Mouse (Mus musculus) ES-CJ7 (cell line): ENCODE measurements around the gene C330021F23Rik.

Source experiments
- DNase-seq: peaks from one replicate; pipeline ENCODE4 v3.0.0; 2011; ENCODE audit warnings: low read depth, low spot score

C330021F23Rik gene

GRCm38 (mm10) chr8:3567641-3568371, at the start of gene C330021F23Rik:
Gene C330021F23Rik (plus strand): TSS chr8:3567990.
- peak; percentile 92 for DNase-seq

GRCm38 (mm10) chr8:3522007-3522697, 45.6 kb upstream of the C330021F23Rik start:
- DNase-seq: no peak

GRCm38 (mm10) chr8:3530816-3531215, 37.0 kb upstream of the C330021F23Rik start:
- no peak for DNase-seq

- no peak for DNase-seq
Measured at GRCm38 (mm10) chr8:3531936-3532335, 35.9 kb upstream of the C330021F23Rik start.

- peak; percentile 95 for DNase-seq
Measured at GRCm38 (mm10) chr8:3536053-3536841, 31.5 kb upstream of the C330021F23Rik start.

GRCm38 (mm10) chr8:3536940-3537339, 30.9 kb upstream of the C330021F23Rik start:
- no peak for DNase-seq

- no peak for DNase-seq
Measured at GRCm38 (mm10) chr8:3537666-3538065, 30.1 kb upstream of the C330021F23Rik start.

- no peak for DNase-seq
Measured at GRCm38 (mm10) chr8:3539146-3539545, 28.6 kb upstream of the C330021F23Rik start.

- DNase-seq: no peak
Measured at GRCm38 (mm10) chr8:3540076-3540475, 27.7 kb upstream of the C330021F23Rik start.

GRCm38 (mm10) chr8:3546511-3546910, 21.3 kb upstream of the C330021F23Rik start:
- peak; percentile 84 for DNase-seq

- DNase-seq: peak; percentile 95
Measured at GRCm38 (mm10) chr8:3552240-3552639, 15.6 kb upstream of the C330021F23Rik start.

- no peak for DNase-seq
Measured at GRCm38 (mm10) chr8:3556114-3556513, 11.7 kb upstream of the C330021F23Rik start.

- no peak for DNase-seq
Measured at GRCm38 (mm10) chr8:3568378-3568777, 588 bp downstream of the C330021F23Rik start.

GRCm38 (mm10) chr8:3569784-3570183, 2.0 kb downstream of the C330021F23Rik start:
- no peak for DNase-seq

- DNase-seq: peak; percentile 75
Measured at GRCm38 (mm10) chr8:3574546-3574945, 6.8 kb downstream of the C330021F23Rik start.

GRCm38 (mm10) chr8:3576211-3576960, 8.6 kb downstream of the C330021F23Rik start:
- DNase-seq: peak; percentile 77

GRCm38 (mm10) chr8:3579390-3580364, 11.9 kb downstream of the C330021F23Rik start:
- peak; percentile 50 for DNase-seq

GRCm38 (mm10) chr8:3581961-3582360, 14.2 kb downstream of the C330021F23Rik start:
- peak; percentile 69 for DNase-seq

GRCm38 (mm10) chr8:3586452-3586851, 18.7 kb downstream of the C330021F23Rik start:
- no peak for DNase-seq

- DNase-seq: no peak
Measured at GRCm38 (mm10) chr8:3586993-3587390, 19.2 kb downstream of the C330021F23Rik start, which contains the start of gene Camsap3. Gene Camsap3 (plus strand): TSS chr8:3587293.
